Mouse (Mus musculus) layer of hippocampus, adult 2 months (tissue): ENCODE results near the gene Gm8871. TPM values are rescaled to one million over a fixed set of nuclear protein-coding genes. Genes with fewer than 3 reads are reported as not detected.
"Not testable (repeated sequence)": the region's sequence is repeated elsewhere in the genome, so short reads cannot be mapped to it uniquely, and the experiment has no call there.

Source experiments
- DNase-seq, 2 experiments: peaks; one replicate each; pipeline ENCODE4 v3.0.0; 2022; ENCODE audit warnings: low spot score in 2 of 2
- H3K27ac ChIP-seq: fragments of 200-600 bp; 2 replicates; pipeline ENCODE4 v1.8.1; 2022
- H3K4me3 ChIP-seq: fragments of 200-600 bp; 2 replicates; pipeline ENCODE4 v1.8.1; 2022; ENCODE audit warnings: mild to moderate bottlenecking
- long read RNA-seq, 2 experiments: library from polyadenylated mRNA; stranded (forward); transcript quantifications; one replicate each; pipeline ENCODE4 v2.0.0; 2021; ENCODE audit warnings: borderline mapping rate in 2 of 2
- total RNA-seq, 2 experiments: library from RNA; stranded (reverse); gene quantifications; 2 replicates each; pipeline ENCODE4 v1.2.3; 2021

Gm8871 gene
- not detected for total RNA-seq
- long read RNA-seq, experiment 1, result 0 reads
- long read RNA-seq, experiment 2, result 0 reads

DNA sequence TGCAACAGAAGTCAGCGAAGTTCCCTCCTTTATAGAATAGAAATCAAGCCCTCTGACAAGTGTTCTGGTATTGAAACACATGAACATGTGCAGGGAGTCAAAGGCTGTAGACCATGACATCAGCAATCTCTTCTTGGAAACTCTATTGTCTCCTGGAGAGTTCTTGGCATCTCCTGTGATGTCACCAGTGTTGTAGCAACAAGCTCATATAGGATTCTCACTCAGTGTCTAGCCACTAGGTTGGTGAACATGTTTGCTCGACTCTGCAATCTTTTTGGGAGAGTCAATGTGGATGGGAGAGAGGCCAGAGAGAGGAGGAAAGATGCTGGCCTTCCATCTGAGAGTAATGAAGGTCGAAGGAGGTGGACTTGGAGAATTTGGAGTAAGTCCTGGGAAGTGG is at the start of gene Gm8871, which contains the start of gene Gm8857:
TSS of gene Gm8871 (plus strand) at position 301 of the 400 bp plus-strand sequence.
TSS of gene Gm8857 (plus strand) at position 303 of the 400 bp plus-strand sequence.
- not testable (repeated sequence) for H3K27ac ChIP-seq, DNase-seq, H3K4me3 ChIP-seq

DNA sequence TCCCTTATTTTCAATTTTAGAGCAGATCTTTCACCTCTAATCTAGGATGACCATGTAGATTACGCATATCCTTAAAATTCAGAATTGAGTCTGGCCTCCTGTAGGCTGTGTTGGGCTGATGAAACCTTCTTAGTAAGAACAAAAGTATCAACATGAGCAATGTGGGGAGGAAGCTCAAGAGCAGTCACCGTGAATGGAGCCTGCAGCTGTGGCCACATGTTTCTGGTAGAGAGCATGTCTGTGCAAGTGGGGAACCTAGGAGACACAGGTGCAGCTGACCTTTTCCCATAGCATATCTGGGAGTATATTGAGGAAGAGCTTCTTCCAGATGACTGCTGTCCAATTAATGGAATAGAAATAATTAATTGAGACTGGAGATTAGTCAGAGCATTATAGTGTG is 5.9 kb downstream of the Gm8871 start:
- DNase-seq, H3K4me3 ChIP-seq, H3K27ac ChIP-seq: not testable (repeated sequence)

DNA sequence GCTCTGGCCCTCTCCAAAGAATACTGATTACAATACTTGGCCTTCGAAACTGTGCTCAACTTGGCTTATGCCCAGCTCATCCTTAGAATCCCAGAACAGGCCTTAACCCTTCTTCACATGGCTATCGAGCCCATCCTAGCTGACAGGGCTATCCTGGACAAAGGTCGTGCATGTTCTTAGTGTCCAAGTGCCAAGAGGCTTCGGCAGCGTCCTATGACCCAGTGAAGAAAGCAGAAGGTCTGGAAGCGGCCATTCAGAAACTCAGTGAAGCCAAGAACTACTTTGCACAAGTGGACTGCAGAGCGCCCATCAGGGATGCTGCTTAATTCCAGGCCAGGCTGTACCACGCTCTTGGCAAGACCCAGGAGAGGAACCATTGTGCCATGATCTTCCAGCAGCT is 10.5 kb downstream of the Gm8871 start:
- not testable (repeated sequence) for DNase-seq, H3K4me3 ChIP-seq, H3K27ac ChIP-seq

Other genes with a start within 250 kb of the Gm8871 start
- not detected for gene Gm8857, start within 50 bp of the Gm8871 start, total RNA-seq
- not detected for gene Gm8879, start 179.8 kb downstream of the Gm8871 start, total RNA-seq
- gene Gm5861, start 235.3 kb downstream of the Gm8871 start, total RNA-seq, result not detected